In genomic region chr12:36380254-36380653, GRCm38 (mm10) we compare ENCODE assay signal across 25 mouse cellular contexts. TPM values are rescaled to one million over a fixed set of nuclear protein-coding genes. Genes with fewer than 3 reads are reported as not detected.
DNase-seq lines count a peak whose midpoint lies in the region; ATAC-seq and TF ChIP-seq lines count a peak whose summit lies in the region.
"Had no signal": no experiment of that assay in that cellular context is flagged by ENCODE, and none has a peak within 500 bp of the region (broad histone marks: within the 10 kb centered on the region; RNA-seq: fewer than 3 reads in every experiment).

No protein-coding gene starts in this region.

- in situ Hi-C loops in CH12.LX (cut with MboI; ENCODE audit: low pct_ligation_motif_present, low pct_unique_long_range_greater_than_20kb, low sequenced_read_pairs): no loop called here

- H3K9me3 ChIP-seq in CH12.LX (replicated peaks; ENCODE audit: low read length): no peaks in the 10 kb centered on the region
- no peaks in the 10 kb centered on the region for H3K9me3 ChIP-seq in kidney, embryonic 14.5 days (ENCODE audit: control insufficient read depth, low read length)
- H3K9me3 ChIP-seq: megakaryocyte, embryonic 14.5 days; midbrain, embryonic 13.5 days; neural tube, embryonic 15.5 days had no signal

- H3K9ac ChIP-seq in liver, adult 2 months (ENCODE audit: low read depth, low read length): no peak overlapping the region
- H3K9ac ChIP-seq in CH12.LX (ENCODE audit: insufficient read depth, low read depth): no peak overlapping the region
- H3K9ac ChIP-seq in kidney, embryonic 14.5 days (ENCODE audit: low read depth, low read length): no peak overlapping the region
- H3K9ac ChIP-seq: hindbrain, embryonic 14.5 days; liver, embryonic 14.5 days; midbrain, embryonic 13.5 days; neural tube, embryonic 15.5 days had no signal

- H3K36me3 ChIP-seq in liver, adult 2 months (ENCODE audit: control insufficient read depth, insufficient read depth, low read length): no peaks in the 10 kb centered on the region
- no peaks in the 10 kb centered on the region for H3K36me3 ChIP-seq in CH12.LX (replicated peaks in 1 of 2; ENCODE audit: control insufficient read depth in 1 of 2, insufficient read depth in 1 of 2, low read length in 1 of 2)
- no peaks in the 10 kb centered on the region for H3K36me3 ChIP-seq in kidney, embryonic 14.5 days (ENCODE audit: control insufficient read depth, insufficient read depth, low read length)
- H3K36me3 ChIP-seq: midbrain, embryonic 13.5 days; neural tube, embryonic 15.5 days had no signal

- peak; percentile 15; the same call in 1 of the 2 replicates for TF ChIP-seq EP300 in CH12.LX (IDR thresholded peaks at IDR 0.05; ENCODE audit: low read length)

- 80% methylated on average over 3 of the region's 3 CpGs for WGBS in liver, adult 2 months
- WGBS in kidney, embryonic 14.5 days: 55% methylated on average over 3 of the region's 3 CpGs

- no peaks in the 10 kb centered on the region; the same call in 1 of the 2 replicates for H3K4me1 ChIP-seq in liver, adult 2 months (ENCODE audit: control insufficient read depth, insufficient read depth, low read length)
- peaks cover 5 to 18% of the 10 kb centered on the region in 2 experiments; a peak in 3 of 4 replicates for H3K4me1 ChIP-seq in CH12.LX (ENCODE audit: control insufficient read depth in 1 of 2, insufficient read depth in 2 of 2)
- H3K4me1 ChIP-seq in kidney, embryonic 14.5 days (ENCODE audit: control insufficient read depth, insufficient read depth, low read length): peaks cover 15% of the 10 kb centered on the region; the same call in 1 of the 2 replicates

- DNase-seq in liver, adult 2 months (ENCODE audit: extremely low read depth, low read depth, low spot score): peak; percentile 14
- no peak for DNase-seq in liver
- DNase-seq in CH12.LX (ENCODE audit: extremely low read depth): peak; percentile 9
- DNase-seq in embryo, embryonic 10.5 days (ENCODE audit: low spot score): peak; percentile 70
- DNase-seq in retina, embryonic 14.5 days (ENCODE audit: low spot score): peak; percentile 25
- DNase-seq in spleen, postnatal 14 days (ENCODE audit: low spot score in 2 of 2): no peak
- DNase-seq: adrenal gland, adult 8-10 months; gastrocnemius, postnatal 36 days; kidney, adult 11 months; layer of hippocampus, postnatal 36 days; left cerebral cortex, postnatal 4 days; lung, postnatal 4 days; right cerebral cortex, adult 18-20 months; spleen, adult 18-20 months; thymus, postnatal 4 days had no signal

- H3K4me3 ChIP-seq in liver, adult 2 months (ENCODE audit: insufficient read depth, low read depth, low read length): no peak overlapping the region
- no peak overlapping the region for H3K4me3 ChIP-seq in CH12.LX (replicated peaks in 1 of 3; ENCODE audit: low read depth in 2 of 3, low read length in 2 of 3, poor library complexity in 1 of 3)
- no peak overlapping the region for H3K4me3 ChIP-seq in kidney, embryonic 14.5 days (ENCODE audit: low read length)
- H3K4me3 ChIP-seq: layer of hippocampus, adult 2 months; megakaryocyte, embryonic 14.5 days; midbrain, embryonic 13.5 days; neural tube, embryonic 15.5 days had no signal

- dilution Hi-C loops in CH12.LX (cut with MboI; ENCODE audit: extremely low pct_ligation_motif_present, extremely low pct_unique_long_range_greater_than_20kb, low sequenced_read_pairs): no loop called here

- peak overlapping the region; percentile 15; the same call in 1 of the 2 replicates for H3K4me2 ChIP-seq in CH12.LX (ENCODE audit: insufficient read depth, low read depth, poor library complexity, severe bottlenecking)
- H3K4me2 ChIP-seq in kidney, embryonic 14.5 days (replicated peaks; ENCODE audit: low read depth, low read length): no peak overlapping the region

- no peak for TF ChIP-seq RAD21 in CH12.LX (IDR thresholded peaks at IDR 0.05; ENCODE audit: low read depth, low read length)

- no peak overlapping the region for H3K27ac ChIP-seq in liver, adult 2 months (replicated peaks; ENCODE audit: insufficient read depth, low read depth, low read length)
- H3K27ac ChIP-seq in CH12.LX (ENCODE audit: insufficient read depth, low read depth): no peak overlapping the region
- no peak overlapping the region for H3K27ac ChIP-seq in kidney, embryonic 14.5 days (ENCODE audit: low read depth, low read length)
- H3K27ac ChIP-seq: liver, embryonic 14.5 days; midbrain, embryonic 13.5 days; neural tube, embryonic 15.5 days had no signal

- H3K27me3 ChIP-seq in liver, adult 2 months (ENCODE audit: control insufficient read depth, insufficient read depth, low read length): no peaks in the 10 kb centered on the region
- H3K27me3 ChIP-seq in CH12.LX (replicated peaks): no peaks in the 10 kb centered on the region
- no peaks in the 10 kb centered on the region for H3K27me3 ChIP-seq in kidney, embryonic 14.5 days (ENCODE audit: control insufficient read depth, insufficient read depth, low read length)
- H3K27me3 ChIP-seq: midbrain, embryonic 13.5 days; neural tube, embryonic 15.5 days had no signal

- no peak for TF ChIP-seq CTCF in liver, adult 2 months (IDR thresholded peaks at IDR 0.05; ENCODE audit: low read depth, low read length)
- no peak for TF ChIP-seq CTCF in CH12.LX (conservative IDR thresholded peaks at IDR 0.05 in 1 of 2, IDR thresholded peaks at IDR 0.05 in 1 of 2; ENCODE audit: low read depth in 2 of 2, low read length in 2 of 2)

- ATAC-seq in kidney, embryonic 14.5 days (ENCODE audit: low FRiP score, low TSS enrichment): no peak
- ATAC-seq: CD4-positive, CD25-positive, alpha-beta regulatory T cell, adult 4 months; forebrain, embryonic 14.5 days; inflammation-experienced regulatory T-cells, adult 6 months; midbrain, embryonic 13.5 days had no signal

- no peak for TF ChIP-seq POLR2A in liver, adult 2 months (IDR thresholded peaks at IDR 0.05; ENCODE audit: extremely low read depth, insufficient read depth, low read length)
- TF ChIP-seq POLR2A in CH12.LX (IDR thresholded peaks at IDR 0.05; ENCODE audit: low read depth, low read length): no peak

- H3K79me2 ChIP-seq in liver, adult 2 months (ENCODE audit: control insufficient read depth, insufficient read depth, low read length): no peaks in the 10 kb centered on the region
- no peaks in the 10 kb centered on the region for H3K79me2 ChIP-seq in CH12.LX (replicated peaks; ENCODE audit: control insufficient read depth, extremely low read depth, insufficient read depth, poor library complexity, severe bottlenecking)

TF ChIP-seq in CH12.LX, 34 proteins besides CTCF, POLR2A, EP300 and RAD21:
- no peak for TF ChIP-seq CHD1 (IDR thresholded peaks at IDR 0.05; ENCODE audit: low read depth, low read length)
- no peak for TF ChIP-seq PAX5 (IDR thresholded peaks at IDR 0.05; ENCODE audit: low read length)
- TF ChIP-seq HCFC1 (IDR thresholded peaks at IDR 0.05; ENCODE audit: low read depth, low read length): no peak
- peak; percentile 86 for TF ChIP-seq JUND (conservative IDR thresholded peaks at IDR 0.05; ENCODE audit: low read depth, low read length)
- no peak for TF ChIP-seq NELFE (IDR thresholded peaks at IDR 0.05; ENCODE audit: low read depth, low read length)
- TF ChIP-seq RCOR1 (conservative IDR thresholded peaks at IDR 0.05; ENCODE audit: low read depth, low read length): no peak
- TF ChIP-seq ZKSCAN1 (IDR thresholded peaks at IDR 0.05; ENCODE audit: borderline replicate concordance, low read depth, low read length): no peak
- peak; percentile 39; the same call in 1 of the 2 replicates for TF ChIP-seq JUN (IDR thresholded peaks at IDR 0.05; ENCODE audit: insufficient read depth, low read depth, low read length)
- TF ChIP-seq MEF2A (IDR thresholded peaks at IDR 0.05; ENCODE audit: borderline replicate concordance, low read depth, low read length): no peak
- no peak for TF ChIP-seq SIN3A (IDR thresholded peaks at IDR 0.05; ENCODE audit: low read length)
- no peak for TF ChIP-seq KAT2A (IDR thresholded peaks at IDR 0.05; ENCODE audit: insufficient replicate concordance, low read length)
- no peak for TF ChIP-seq ETS1 (conservative IDR thresholded peaks at IDR 0.05; ENCODE audit: low read depth, low read length)
- no peak for TF ChIP-seq ZNF384 (IDR thresholded peaks at IDR 0.05; ENCODE audit: low read depth, low read length)
- no peak for TF ChIP-seq TBP (conservative IDR thresholded peaks at IDR 0.05; ENCODE audit: low read depth, low read length)
- TF ChIP-seq USF1 (IDR thresholded peaks at IDR 0.05; ENCODE audit: low read depth, low read length): no peak
- peak; percentile 75 for TF ChIP-seq IRF4 (IDR thresholded peaks at IDR 0.05; ENCODE audit: low read depth, low read length)
- TF ChIP-seq BHLHE40 (IDR thresholded peaks at IDR 0.05; ENCODE audit: low read depth, low read length): no peak
- TF ChIP-seq MYC (IDR thresholded peaks at IDR 0.05; ENCODE audit: low read depth, low read length): no peak
- TF ChIP-seq TCF12 (IDR thresholded peaks at IDR 0.05; ENCODE audit: low read depth, low read length): no peak

RNA-seq across cellular contexts. Expression of gene Ispd, which starts 1.0 kb away (rescaled TPM):
- total RNA-seq in liver, adult 2 months (2014; rRNA removed): 3.6 TPM in 2 replicates
- 1.2 and 1.3 TPM in 2 replicates for polyA plus RNA-seq in liver, adult 2 months (2012; rRNA removed)
- total RNA-seq in CH12.LX (2012; rRNA removed) (0.42 and 0.51 TPM in 2 replicates), CH12.LX (2014; rRNA removed) (1.6 and 1.8 TPM in 2 replicates)
- 1.2 and 1.4 TPM in 2 replicates for polyA plus RNA-seq in CH12.LX (2012; ENCODE audit: insufficient read length, low read depth)
- polyA plus RNA-seq in kidney, embryonic 14.5 days (2014; fragmentation: Nextera tagmentation; extraction: Ambion mirVana): 12.5 and 16.7 TPM in 2 replicates

RNA-seq across cellular contexts. Expression of gene D630036H23Rik, which starts 1.7 kb away (rescaled TPM):
- 0.67 and 1.8 TPM in 2 replicates for total RNA-seq in liver, adult 2 months (2014; rRNA removed)
- polyA plus RNA-seq in liver, adult 2 months (2012; rRNA removed): 0.56 and 0.72 TPM in 2 replicates
- total RNA-seq in CH12.LX (2012; rRNA removed) (0.25 and 0.34 TPM in 2 replicates), CH12.LX (2014; rRNA removed) (0.63 TPM in 1 of 2 replicates, not detected in the other)
- 0.27 TPM in 1 of 2 replicates, not detected in the other for polyA plus RNA-seq in CH12.LX (2012; ENCODE audit: insufficient read length, low read depth)
- polyA plus RNA-seq in kidney, embryonic 14.5 days (2014; fragmentation: Nextera tagmentation; extraction: Ambion mirVana): 0.77 and 2.8 TPM in 2 replicates
- polyA plus RNA-seq: CD4-positive, CD25-positive, alpha-beta regulatory T cell, adult 4 months had no signal

Comparison
In these comparisons a context has a peak if more than half of its experiments do, and no peak if none do; other contexts are left out.
1. DNase-seq: peak in liver, adult 2 months (single experiment), CH12.LX (single experiment), embryo, embryonic 10.5 days (single experiment) and retina, embryonic 14.5 days (single experiment); none in liver (single experiment) and spleen, postnatal 14 days (0 of 2).